Mouse (Mus musculus): ENCODE measurements around the gene Prdm2. TPM values are rescaled to one million over a fixed set of nuclear protein-coding genes. Genes with fewer than 3 reads are reported as not detected.

Gene Prdm2
- total RNA-seq, 2 experiments from 2014 or later = 44.6 to 50.4 TPM

GRCm38 (mm10) chr4:143112985-143113384 lies 99.8 kb downstream of the Prdm2 start:
- intact Hi-C loops (cut with DNase I) = loop anchor here (10.0 kb wide), 1 partner anchor 122 kb away; no protein-coding TSS in a partner anchor
- peak; percentile 70 for DNase-seq

GRCm38 (mm10) chr4:143112439-143112838 lies 100.4 kb downstream of the Prdm2 start:
- no peak for DNase-seq
- intact Hi-C loops (cut with DNase I) = loop anchor here (10.0 kb wide), 1 partner anchor 122 kb away; no protein-coding TSS in a partner anchor

GRCm38 (mm10) chr4:143111872-143112271 lies 100.9 kb downstream of the Prdm2 start:
- DNase-seq = no peak
- intact Hi-C loops (cut with DNase I) = loop anchor here (10.0 kb wide), 1 partner anchor 123 kb away; no protein-coding TSS in a partner anchor

- DNase-seq = no peak
- intact Hi-C loops (cut with DNase I) = no loop called here
Observed at GRCm38 (mm10) chr4:143108552-143108951, 104.2 kb downstream of the Prdm2 start.

GRCm38 (mm10) chr4:143106971-143107370 lies 105.8 kb downstream of the Prdm2 start:
- intact Hi-C loops (cut with DNase I) = no loop called here

GRCm38 (mm10) chr4:143106566-143106965 lies 106.2 kb downstream of the Prdm2 start:
- no peak for DNase-seq
- intact Hi-C loops (cut with DNase I) = no loop called here

More at GRCm38 (mm10) chr4:143106971-143107370, 105.8 kb downstream of the Prdm2 start:
- no peak for DNase-seq

- DNase-seq = no peak
Observed at GRCm38 (mm10) chr4:143104739-143105138, 108.1 kb downstream of the Prdm2 start.

GRCm38 (mm10) chr4:143103811-143104210 lies 109.0 kb downstream of the Prdm2 start:
- intact Hi-C loops (cut with DNase I) = no loop called here
- DNase-seq = no peak

More at GRCm38 (mm10) chr4:143104739-143105138, 108.1 kb downstream of the Prdm2 start:
- intact Hi-C loops (cut with DNase I) = no loop called here

- intact Hi-C loops (cut with DNase I) = no loop called here
- no peak for DNase-seq
Observed at GRCm38 (mm10) chr4:143100157-143100556, 112.6 kb downstream of the Prdm2 start.

GRCm38 (mm10) chr4:143099288-143100039 lies 113.3 kb downstream of the Prdm2 start:
- DNase-seq = no peak
- intact Hi-C loops (cut with DNase I) = no loop called here

- DNase-seq = no peak
- intact Hi-C loops (cut with DNase I) = no loop called here
Observed at GRCm38 (mm10) chr4:143092082-143092701, 120.6 kb downstream of the Prdm2 start.

- intact Hi-C loops (cut with DNase I) = no loop called here
- DNase-seq = no peak
Observed at GRCm38 (mm10) chr4:143090551-143090950, 122.2 kb downstream of the Prdm2 start.

GRCm38 (mm10) chr4:143074071-143074765 lies 138.6 kb downstream of the Prdm2 start:
- intact Hi-C loops (cut with DNase I) = no loop called here
- DNase-seq = peak; percentile 3

- DNase-seq = peak; percentile 8
- intact Hi-C loops (cut with DNase I) = no loop called here
Observed at GRCm38 (mm10) chr4:143071791-143072190, 141.0 kb downstream of the Prdm2 start.

- intact Hi-C loops (cut with DNase I) = no loop called here
Observed at GRCm38 (mm10) chr4:143067006-143067405, 145.8 kb downstream of the Prdm2 start.

GRCm38 (mm10) chr4:143058765-143059344 lies 153.9 kb downstream of the Prdm2 start:
- intact Hi-C loops (cut with DNase I) = no loop called here
- no peak for DNase-seq

More at GRCm38 (mm10) chr4:143067006-143067405, 145.8 kb downstream of the Prdm2 start:
- DNase-seq = no peak

Small RNAs within 50 kb of the gene (microRNA-seq; reads per million reads assigned to microRNA genes)
- gene Mir7021 = 2.7 reads per million

Other genes with a start within 250 kb of the Prdm2 start
- 10 to 100 TPM; 14.6 to 15.8 TPM for gene Pdpn, start 86.6 kb upstream of the Prdm2 start, total RNA-seq (2021)
- gene Lrrc38, start 136.8 kb upstream of the Prdm2 start, total RNA-seq (2021) = under 1 TPM in 1 of 2 experiments, not detected in 1; 0.14 TPM
- not detected for gene Pramel1, start 181.4 kb upstream of the Prdm2 start, total RNA-seq (2021)
- gene Pramef8, start 199.4 kb upstream of the Prdm2 start, total RNA-seq (2021) = 10 to 100 TPM; 16.0 to 18.5 TPM
- gene Oog4, start 237.3 kb upstream of the Prdm2 start, total RNA-seq (2021) = not detected